Mouse (Mus musculus) liver, embryonic 14.5 days (tissue): ENCODE data around the gene 4930430F08Rik.

Experiments
- CTCF ChIP-seq: IDR thresholded peaks from 2 replicates; pipeline ENCODE4 v1.5.1; 2016; ENCODE audit warnings: antibody characterized with exemption, low read depth, control low read depth
- EP300 ChIP-seq: IDR thresholded peaks from 2 replicates; pipeline ENCODE4 v1.6.1; 2016; ENCODE audit warnings: antibody characterized with exemption, low read depth

DNA sequence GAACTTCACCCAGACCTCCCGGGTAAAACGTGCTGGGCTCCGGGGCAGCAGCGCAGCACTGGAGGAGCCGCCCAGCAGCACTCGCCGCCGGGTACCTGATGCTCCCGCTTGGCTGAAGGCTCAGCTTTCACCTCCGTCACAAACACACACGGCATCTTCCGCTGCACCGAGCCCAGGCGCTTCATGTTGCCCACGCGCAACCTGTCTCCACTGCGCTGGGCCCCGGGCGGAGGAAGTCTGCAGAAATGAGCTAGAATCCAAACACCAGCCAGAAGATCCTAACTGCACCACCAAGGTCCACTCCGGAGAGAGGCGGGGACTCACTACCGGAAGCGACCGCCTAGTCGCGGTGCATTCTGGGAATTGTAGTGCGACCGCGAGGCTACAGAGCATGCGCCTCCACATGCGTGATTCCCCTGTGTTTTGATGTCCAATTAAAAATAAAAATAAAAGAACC lies 1.3 kb downstream of the 4930430F08Rik start:
- TF ChIP-seq CTCF (no peak), EP300 (no peak)
